Mouse (Mus musculus): ENCODE data around the gene Bsnd. TPM values are rescaled to one million over a fixed set of nuclear protein-coding genes. Genes with fewer than 3 reads are reported as not detected.

Bsnd gene
- polyA plus RNA-seq, 1 experiment, result 0.06 TPM

DNA sequence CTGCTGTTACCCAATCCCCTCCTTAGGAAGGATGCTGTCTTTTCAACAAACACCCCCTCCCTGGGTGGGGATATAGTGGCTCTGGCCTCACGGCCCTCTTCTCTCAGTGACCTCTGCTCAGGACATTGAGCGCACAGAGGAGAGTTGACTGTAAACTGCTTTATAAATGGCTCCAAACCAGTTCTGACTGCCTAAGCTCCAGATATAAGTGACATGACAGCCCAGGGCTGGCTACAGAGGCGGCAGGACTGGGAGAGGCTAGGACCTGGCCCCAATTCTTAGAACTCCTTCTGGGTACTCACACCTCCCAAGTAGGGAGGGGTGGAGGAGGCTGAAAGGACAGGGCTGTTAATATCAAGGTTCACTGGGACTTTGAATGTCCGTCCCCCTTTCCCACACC is 1.5 kb downstream of the Bsnd start:
- no peak overlapping the region for H3K27ac ChIP-seq (ENCODE audit: insufficient read depth, low read length)
- DNase-seq (ENCODE audit: low read depth in 1 of 2, low spot score in 2 of 2), result no peak
- H3K36me3 ChIP-seq (ENCODE audit: control insufficient read depth, insufficient read depth, low read length), result no peaks in the 10 kb centered on the region
- WGBS, result 79% methylated on average over 4 of the region's 4 CpGs
- H3K4me3 ChIP-seq (ENCODE audit: extremely low read depth, insufficient read depth, insufficient read length), result no peak overlapping the region
- TF ChIP-seq CTCF (IDR thresholded peaks at IDR 0.05; ENCODE audit: extremely low read depth, insufficient read depth, insufficient read length, insufficient replicate concordance) (no peak), POLR2A (IDR thresholded peaks at IDR 0.05; ENCODE audit: low read depth, low read length) (no peak)
- peaks cover 9% of the 10 kb centered on the region; the same call in 1 of the 2 replicates for H3K4me1 ChIP-seq (ENCODE audit: control insufficient read depth, insufficient read depth, insufficient read length)
- no peaks in the 10 kb centered on the region for H3K27me3 ChIP-seq (ENCODE audit: control insufficient read depth, insufficient read depth, low read length)

DNA sequence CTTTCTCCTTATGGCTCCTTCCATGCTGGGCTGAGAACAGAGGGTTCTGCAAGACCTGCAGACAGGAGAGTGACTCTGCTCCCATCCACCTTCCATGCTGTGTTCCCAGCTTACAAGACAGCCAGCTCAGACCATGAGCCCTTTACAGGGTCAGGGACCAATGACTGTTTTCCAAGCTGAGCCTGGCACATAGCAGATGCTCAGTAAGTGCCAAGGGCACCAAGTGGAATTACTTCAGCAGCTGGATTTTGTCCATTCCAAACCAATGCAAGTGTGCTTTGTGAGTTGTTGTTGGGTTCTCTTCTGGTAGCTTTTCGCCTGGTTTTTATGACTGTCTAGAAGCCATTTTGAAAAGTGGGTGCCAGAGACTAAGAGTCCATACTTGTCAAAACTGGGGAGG is 8.3 kb downstream of the Bsnd start:
- no peak for DNase-seq (ENCODE audit: low read depth in 1 of 2, low spot score in 2 of 2)

DNA sequence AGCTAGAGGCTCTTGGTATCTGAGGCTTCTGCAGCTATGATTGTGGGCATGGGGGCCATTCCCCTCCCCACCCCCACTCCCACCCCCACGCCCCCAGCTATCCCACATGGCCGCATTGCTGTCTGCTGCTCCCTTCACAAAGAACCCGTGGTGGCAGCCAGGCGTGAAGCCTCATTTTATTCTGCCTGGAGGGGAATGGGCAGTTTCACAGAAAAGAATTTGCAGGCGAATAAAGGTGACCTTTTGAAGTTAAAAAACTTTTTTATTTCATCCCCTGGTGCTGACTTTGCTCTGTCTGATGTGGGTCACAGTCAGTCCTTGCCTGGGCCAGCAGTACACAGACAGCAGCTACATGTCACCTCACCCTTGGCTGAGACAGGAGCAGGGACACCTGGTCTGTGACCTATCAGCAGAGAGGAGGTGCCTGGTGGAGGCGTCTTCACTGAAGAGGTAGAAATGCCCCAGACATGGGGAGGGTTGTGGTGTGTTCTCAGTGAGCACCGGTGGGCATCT is 8.8 kb downstream of the Bsnd start:
- Histone ChIP-seq H3K36me3 (ENCODE audit: control insufficient read depth, insufficient read depth, low read length) (no peaks in the 10 kb centered on the region), H3K27ac (ENCODE audit: insufficient read depth, low read length) (no peak overlapping the region), H3K4me1 (ENCODE audit: control insufficient read depth, insufficient read depth, insufficient read length) (no peaks in the 10 kb centered on the region), H3K27me3 (ENCODE audit: control insufficient read depth, insufficient read depth, low read length) (no peaks in the 10 kb centered on the region; the same call in 1 of the 2 replicates), H3K4me3 (ENCODE audit: extremely low read depth, insufficient read depth, insufficient read length) (no peak overlapping the region)
- WGBS, result 64% methylated on average over 7 of the region's 7 CpGs
- TF ChIP-seq CTCF (IDR thresholded peaks at IDR 0.05; ENCODE audit: extremely low read depth, insufficient read depth, insufficient read length, insufficient replicate concordance) (no peak), POLR2A (IDR thresholded peaks at IDR 0.05; ENCODE audit: low read depth, low read length) (no peak)
- DNase-seq (ENCODE audit: low read depth in 1 of 2, low spot score in 2 of 2), result no peak

More for the DNA sequence above, 8.3 kb downstream of the Bsnd start:
- Histone ChIP-seq H3K4me3 (ENCODE audit: extremely low read depth, insufficient read depth, insufficient read length) (no peak overlapping the region), H3K27ac (ENCODE audit: insufficient read depth, low read length) (no peak overlapping the region), H3K27me3 (ENCODE audit: control insufficient read depth, insufficient read depth, low read length) (no peaks in the 10 kb centered on the region; the same call in 1 of the 2 replicates), H3K4me1 (ENCODE audit: control insufficient read depth, insufficient read depth, insufficient read length) (no peaks in the 10 kb centered on the region), H3K36me3 (ENCODE audit: control insufficient read depth, insufficient read depth, low read length) (no peaks in the 10 kb centered on the region)
- TF ChIP-seq POLR2A (IDR thresholded peaks at IDR 0.05; ENCODE audit: low read depth, low read length) (no peak), CTCF (IDR thresholded peaks at IDR 0.05; ENCODE audit: extremely low read depth, insufficient read depth, insufficient read length, insufficient replicate concordance) (no peak)
- WGBS, result 85% methylated on average over 1 of the region's 1 CpGs

DNA sequence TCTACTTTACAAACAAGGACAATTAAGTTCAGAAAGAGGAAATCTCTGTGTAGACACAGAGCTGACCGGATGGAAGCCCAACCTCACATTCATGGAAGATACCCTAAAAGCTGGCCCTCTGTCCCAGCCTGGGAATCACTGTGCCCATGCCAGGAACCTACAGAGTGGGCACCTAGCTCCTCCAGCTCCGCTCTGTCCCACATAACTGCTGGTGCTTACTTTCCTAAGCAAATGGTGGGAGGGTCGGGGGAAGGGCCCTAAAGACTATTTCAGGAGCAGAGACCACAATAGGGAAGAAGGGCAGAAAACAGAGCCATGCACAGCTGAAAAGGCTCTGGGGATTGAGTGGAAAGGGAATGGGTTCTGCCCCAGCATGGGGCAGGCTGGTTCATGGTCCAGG is 11.5 kb downstream of the Bsnd start:
- Histone ChIP-seq H3K4me1 (ENCODE audit: control insufficient read depth, insufficient read depth, insufficient read length) (no peaks in the 10 kb centered on the region), H3K27ac (ENCODE audit: insufficient read depth, low read length) (no peak overlapping the region), H3K36me3 (ENCODE audit: control insufficient read depth, insufficient read depth, low read length) (no peaks in the 10 kb centered on the region), H3K4me3 (ENCODE audit: extremely low read depth, insufficient read depth, insufficient read length) (no peak overlapping the region), H3K27me3 (ENCODE audit: control insufficient read depth, insufficient read depth, low read length) (no peaks in the 10 kb centered on the region; the same call in 1 of the 2 replicates)
- TF ChIP-seq CTCF (IDR thresholded peaks at IDR 0.05; ENCODE audit: extremely low read depth, insufficient read depth, insufficient read length, insufficient replicate concordance) (no peak), POLR2A (IDR thresholded peaks at IDR 0.05; ENCODE audit: low read depth, low read length) (no peak)
- DNase-seq (ENCODE audit: low read depth in 1 of 2, low spot score in 2 of 2), result no peak
- 64% methylated on average over 3 of the region's 3 CpGs for WGBS

DNA sequence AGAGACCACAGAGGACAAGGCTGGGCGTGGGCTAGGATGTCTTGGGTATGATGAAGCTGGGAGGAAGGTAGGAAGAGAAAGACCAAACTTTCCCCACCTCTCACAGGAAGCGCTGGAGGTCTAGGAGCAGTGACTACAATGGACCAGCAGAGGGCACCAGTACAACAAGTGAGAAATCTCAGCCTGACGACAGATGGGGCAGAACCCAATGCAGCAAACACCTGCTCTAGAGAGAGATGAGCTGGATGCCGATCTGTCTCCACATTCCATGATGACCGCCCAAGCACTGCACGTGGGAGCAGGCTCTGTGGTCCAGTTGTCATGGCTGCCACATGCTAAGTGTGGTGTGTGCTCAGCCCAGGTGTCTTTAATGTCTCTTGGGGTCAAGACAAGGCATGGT is 17.8 kb downstream of the Bsnd start:
- H3K4me3 ChIP-seq (ENCODE audit: extremely low read depth, insufficient read depth, insufficient read length), result no peak overlapping the region
- peak; percentile 24 to 31 for DNase-seq (ENCODE audit: low read depth in 1 of 2, low spot score in 2 of 2)
- H3K27me3 ChIP-seq (ENCODE audit: control insufficient read depth, insufficient read depth, low read length), result no peaks in the 10 kb centered on the region
- H3K4me1 ChIP-seq (ENCODE audit: control insufficient read depth, insufficient read depth, insufficient read length), result no peaks in the 10 kb centered on the region
- TF ChIP-seq CTCF (IDR thresholded peaks at IDR 0.05; ENCODE audit: extremely low read depth, insufficient read depth, insufficient read length, insufficient replicate concordance), result peak; percentile 72; the same call in 1 of the 2 replicates
- no peak for TF ChIP-seq POLR2A (IDR thresholded peaks at IDR 0.05; ENCODE audit: low read depth, low read length)
- 6% methylated on average over 6 of the region's 6 CpGs for WGBS
- no peaks in the 10 kb centered on the region for H3K36me3 ChIP-seq (ENCODE audit: control insufficient read depth, insufficient read depth, low read length)
- H3K27ac ChIP-seq (ENCODE audit: insufficient read depth, low read length), result no peak overlapping the region

DNA sequence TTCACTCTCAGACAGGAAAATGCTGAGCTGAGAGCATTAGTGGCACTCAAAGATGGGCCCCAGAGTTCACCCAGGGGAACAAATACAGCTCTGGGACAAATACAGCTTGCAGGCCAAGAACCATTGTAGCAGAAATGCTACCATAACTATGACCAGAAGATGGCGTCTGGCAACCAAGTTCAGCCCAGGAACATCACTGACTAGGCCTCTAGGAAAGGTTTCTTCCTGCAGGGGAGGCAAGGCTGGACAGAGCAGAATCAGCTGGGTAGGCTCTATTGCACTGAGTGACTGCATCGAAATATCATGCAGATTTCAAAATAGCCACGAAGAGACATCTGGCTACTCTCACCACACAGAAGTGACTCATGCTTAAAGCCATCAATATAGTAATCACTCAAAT is 19.7 kb downstream of the Bsnd start:
- Histone ChIP-seq H3K27me3 (ENCODE audit: control insufficient read depth, insufficient read depth, low read length) (no peaks in the 10 kb centered on the region), H3K4me3 (ENCODE audit: extremely low read depth, insufficient read depth, insufficient read length) (no peak overlapping the region), H3K36me3 (ENCODE audit: control insufficient read depth, insufficient read depth, low read length) (no peaks in the 10 kb centered on the region), H3K27ac (ENCODE audit: insufficient read depth, low read length) (no peak overlapping the region), H3K4me1 (ENCODE audit: control insufficient read depth, insufficient read depth, insufficient read length) (no peaks in the 10 kb centered on the region)
- no peak for TF ChIP-seq POLR2A (IDR thresholded peaks at IDR 0.05; ENCODE audit: low read depth, low read length)
- peak; percentile 37; the same call in 1 of the 2 replicates for TF ChIP-seq CTCF (IDR thresholded peaks at IDR 0.05; ENCODE audit: extremely low read depth, insufficient read depth, insufficient read length, insufficient replicate concordance)
- DNase-seq (ENCODE audit: low read depth in 1 of 2, low spot score in 2 of 2), result peak; percentile 17 to 27
- WGBS, result 14% methylated on average over 3 of the region's 3 CpGs

DNA sequence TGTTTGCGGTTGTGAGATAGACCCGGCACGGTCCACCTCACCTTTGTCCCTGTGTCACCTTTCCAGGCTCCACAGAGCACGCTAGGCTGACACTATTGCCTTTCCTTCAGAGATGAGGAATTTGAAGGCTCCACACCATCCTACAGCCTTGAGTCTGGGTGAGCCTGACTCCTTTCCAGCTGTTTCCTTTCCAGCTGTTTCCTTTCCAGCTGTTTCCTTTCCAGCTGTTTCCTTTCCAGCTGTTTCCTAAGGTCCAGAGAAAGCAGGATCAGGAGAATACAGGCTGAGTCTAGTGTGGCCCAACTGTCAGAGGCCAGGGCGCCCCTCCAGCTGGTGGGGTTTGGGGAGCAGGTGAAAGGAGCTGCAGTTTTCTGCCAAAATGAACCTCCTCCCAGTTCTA is 21.2 kb downstream of the Bsnd start:
- no peak for TF ChIP-seq CTCF (IDR thresholded peaks at IDR 0.05; ENCODE audit: extremely low read depth, insufficient read depth, insufficient read length, insufficient replicate concordance)
- no peak for TF ChIP-seq POLR2A (IDR thresholded peaks at IDR 0.05; ENCODE audit: low read depth, low read length)
- no peak overlapping the region for H3K27ac ChIP-seq (ENCODE audit: insufficient read depth, low read length)
- no peaks in the 10 kb centered on the region for H3K4me1 ChIP-seq (ENCODE audit: control insufficient read depth, insufficient read depth, insufficient read length)
- H3K27me3 ChIP-seq (ENCODE audit: control insufficient read depth, insufficient read depth, low read length), result no peaks in the 10 kb centered on the region
- WGBS, result 68% methylated on average over 5 of the region's 5 CpGs
- no peak for DNase-seq (ENCODE audit: low read depth in 1 of 2, low spot score in 2 of 2)
- H3K4me3 ChIP-seq (ENCODE audit: extremely low read depth, insufficient read depth, insufficient read length), result no peak overlapping the region
- no peaks in the 10 kb centered on the region for H3K36me3 ChIP-seq (ENCODE audit: control insufficient read depth, insufficient read depth, low read length)

All from spleen, adult 2 months (tissue).